Mouse (Mus musculus) lung, postnatal 25 days (tissue): ENCODE results near the gene Ddx54.

Experiments
- DNase-seq: peaks from one replicate; pipeline ENCODE4 v3.0.0; 2022; ENCODE audit warnings: low spot score

The Ddx54 gene

DNA sequence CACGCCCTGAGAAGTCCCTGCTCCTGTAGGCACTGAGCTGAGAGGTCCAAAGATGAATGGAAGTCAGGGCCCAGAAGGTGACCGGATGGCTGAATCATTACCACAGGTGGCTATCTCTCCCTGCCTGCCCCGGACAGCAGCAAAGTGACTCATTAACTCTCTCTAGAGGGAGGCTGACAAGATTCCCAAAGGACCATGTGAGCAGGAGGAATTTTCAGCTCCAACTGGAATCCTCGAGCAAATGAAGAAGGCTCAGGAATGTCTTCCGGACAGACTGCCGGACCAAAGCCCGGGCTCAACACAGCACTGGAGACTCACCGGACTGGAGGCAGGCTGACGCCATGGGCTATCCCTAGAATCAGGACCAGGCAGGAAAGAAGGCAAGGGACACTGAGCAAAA, 30.5 kb upstream of the Ddx54 start:
- no peak for DNase-seq

DNA sequence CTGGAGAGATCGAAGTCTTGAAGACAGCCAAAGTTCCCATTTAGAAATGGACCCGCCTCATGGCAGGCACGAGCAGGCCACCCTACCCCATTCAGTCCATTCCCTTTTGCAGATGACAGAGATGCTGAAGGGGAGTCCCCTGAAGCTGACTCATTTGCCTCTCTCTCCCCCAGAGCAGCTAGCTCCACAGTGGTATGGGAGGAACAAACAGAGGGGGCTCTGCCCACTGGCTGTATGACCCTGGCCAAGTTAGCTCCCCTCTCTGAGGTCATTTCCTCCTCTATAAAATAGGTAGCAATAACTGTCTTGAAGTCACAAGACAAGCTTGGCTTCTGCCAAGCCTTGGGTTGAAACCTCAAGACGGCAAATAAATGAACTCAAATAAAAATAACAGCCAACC, 29.0 kb upstream of the Ddx54 start:
- no peak for DNase-seq

- DNase-seq: no peak
Measured at GRCm38 (mm10) chr5:120584968-120585367, 27.6 kb upstream of the Ddx54 start.

DNA sequence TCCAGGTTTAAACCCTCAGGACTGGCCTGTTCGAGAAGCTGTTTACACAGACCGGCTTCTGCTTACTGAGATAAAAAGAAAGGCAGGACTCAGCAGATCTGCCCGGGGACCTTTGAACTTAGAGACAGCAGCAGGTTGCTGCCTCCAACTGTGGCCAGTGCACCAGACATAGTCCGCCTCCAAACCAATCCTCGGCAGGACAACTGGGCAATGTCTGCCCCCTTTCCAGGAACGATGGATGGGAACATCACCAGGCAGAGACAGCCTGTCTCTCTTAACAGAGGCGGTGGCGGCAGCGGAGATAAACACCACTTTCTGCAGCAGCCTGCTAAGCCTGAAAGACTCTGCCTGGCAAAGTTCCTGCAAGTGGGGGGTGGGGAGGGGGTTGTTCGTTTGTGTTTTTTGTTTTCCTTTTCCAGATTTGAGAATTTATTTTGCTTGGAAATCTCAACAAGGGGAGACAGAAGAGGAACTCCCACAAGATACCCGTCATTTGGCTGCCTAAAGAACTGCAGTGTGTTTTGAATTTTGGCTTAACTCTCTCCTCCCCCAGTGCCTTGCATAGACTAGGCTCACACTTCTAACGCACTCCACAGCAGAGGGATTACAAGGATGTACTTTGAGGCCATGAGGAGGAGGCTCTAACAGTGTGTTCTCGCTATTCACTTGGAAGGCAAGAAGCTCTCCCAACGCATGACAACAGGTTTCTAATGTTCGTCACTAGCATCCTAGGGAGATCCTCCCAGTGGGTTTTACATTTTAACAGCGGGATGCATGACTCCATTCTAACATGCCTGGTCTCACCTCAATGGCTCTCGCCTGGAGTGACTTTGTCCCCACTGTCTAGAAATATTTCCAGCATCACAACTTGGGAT, 25.6 kb upstream of the Ddx54 start:
- DNase-seq: no peak

DNA sequence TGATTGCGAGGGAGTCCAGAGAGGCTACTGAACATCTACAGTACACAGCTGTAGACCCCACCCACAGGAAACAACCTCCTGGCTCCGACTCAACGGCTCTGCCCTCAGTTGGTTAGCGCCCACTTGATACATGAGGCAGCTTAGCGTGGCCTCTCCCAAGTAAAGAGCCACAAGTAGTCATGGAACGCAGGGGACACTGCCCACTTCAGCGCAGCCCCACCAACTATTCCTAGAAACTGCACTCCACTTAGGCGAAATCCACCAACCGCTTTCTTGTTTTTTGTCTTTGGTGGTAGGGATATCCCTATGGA, 25.0 kb upstream of the Ddx54 start:
- peak; percentile 65 for DNase-seq

GRCm38 (mm10) chr5:120587940-120588568, 24.5 kb upstream of the Ddx54 start:
- no peak for DNase-seq

DNA sequence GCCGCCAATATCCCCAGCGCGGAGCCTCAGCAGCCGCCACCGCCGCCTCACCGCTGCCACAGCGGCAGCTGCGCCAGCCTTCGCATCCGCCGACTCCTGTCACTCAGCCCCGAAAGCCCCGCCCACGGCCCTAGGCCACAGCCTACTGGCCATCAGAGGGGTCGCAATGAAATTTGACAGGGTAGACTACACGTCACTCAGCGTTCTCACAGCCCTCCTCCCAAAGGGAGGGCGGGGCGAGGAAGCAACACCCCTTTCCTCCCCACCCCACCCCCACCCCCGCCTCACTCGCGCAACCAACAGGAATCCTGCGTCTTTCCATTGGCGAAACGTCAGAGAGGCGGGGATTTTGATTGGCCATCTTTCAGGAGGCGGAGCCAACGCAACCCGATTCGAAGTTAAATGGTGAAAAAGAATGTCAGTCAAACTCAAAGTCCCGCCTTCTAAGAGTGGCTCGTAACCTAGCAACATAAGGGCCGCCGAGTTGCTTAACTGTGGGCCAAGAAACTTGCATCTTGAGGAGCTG, 23.9 kb upstream of the Ddx54 start, which contains the start of the genes Tpcn1 and Iqcd:
TSS of gene Tpcn1 (minus strand) at position 105 of the 526 bp plus-strand sequence.
TSS of gene Iqcd (plus strand) at position 448 of the 526 bp plus-strand sequence.
- peak; percentile 99 for DNase-seq

- no peak for DNase-seq
Measured at GRCm38 (mm10) chr5:120590356-120591010, 22.1 kb upstream of the Ddx54 start.

DNA sequence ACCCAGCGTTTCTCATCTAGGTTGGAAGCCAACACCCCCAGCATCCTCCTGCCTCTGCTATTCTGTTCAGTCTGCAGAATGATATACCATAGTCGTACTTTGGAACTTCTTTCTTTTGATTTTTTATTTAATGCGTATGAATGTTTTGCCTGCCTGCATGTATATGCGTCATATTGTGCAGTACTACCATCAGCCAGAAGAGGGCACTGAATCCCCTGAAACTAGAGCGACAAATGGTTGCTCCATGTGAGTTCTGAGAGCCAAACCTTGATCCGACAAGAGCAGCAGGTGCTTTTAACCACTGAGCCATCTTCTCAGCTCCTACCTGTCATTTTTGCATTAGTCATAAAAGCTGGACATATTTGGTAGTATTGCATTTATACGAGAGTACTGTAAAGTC, 20.4 kb upstream of the Ddx54 start:
- no peak for DNase-seq

GRCm38 (mm10) chr5:120594485-120594884, 18.1 kb upstream of the Ddx54 start:
- DNase-seq: no peak

GRCm38 (mm10) chr5:120599625-120600024, 12.9 kb upstream of the Ddx54 start:
- DNase-seq: no peak

DNA sequence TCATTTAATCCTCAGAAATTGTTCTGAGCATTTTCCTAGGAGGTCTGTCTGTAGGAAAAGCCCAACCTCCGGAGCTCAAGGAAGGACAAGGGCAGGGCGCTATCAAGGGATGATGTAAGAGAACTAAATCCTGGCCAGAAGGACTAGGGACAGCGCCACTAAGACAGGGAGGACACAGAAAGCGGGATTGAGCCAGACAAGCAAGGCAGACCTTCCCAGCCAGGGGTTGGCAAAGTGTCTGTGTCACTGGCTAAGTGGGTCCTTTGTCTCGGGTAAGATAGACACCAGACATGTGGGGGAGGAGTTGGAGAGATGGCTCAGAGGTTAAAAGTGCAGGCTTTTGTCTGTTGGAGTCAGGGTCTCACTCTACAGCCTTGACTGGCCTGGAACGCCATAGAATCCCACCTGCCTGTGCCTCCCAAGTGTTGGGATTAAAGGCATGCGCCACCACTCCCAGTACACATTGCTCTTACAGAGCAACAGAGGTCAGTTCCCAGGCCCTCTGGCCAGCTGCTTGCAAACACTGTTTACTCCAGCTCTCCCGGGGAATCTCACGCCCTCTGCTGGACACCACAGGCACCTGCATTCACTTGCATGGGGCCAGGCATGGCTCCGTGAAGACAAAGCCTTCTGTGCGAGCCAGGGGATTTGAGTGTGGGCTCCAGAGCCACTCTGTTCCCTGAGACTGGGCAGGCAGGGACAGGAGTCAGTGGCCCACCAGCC, 11.4 kb upstream of the Ddx54 start:
- DNase-seq: no peak

GRCm38 (mm10) chr5:120602210-120602609, 10.3 kb upstream of the Ddx54 start:
- no peak for DNase-seq

- no peak for DNase-seq
Measured at GRCm38 (mm10) chr5:120603515-120603914, 9.0 kb upstream of the Ddx54 start.

GRCm38 (mm10) chr5:120604839-120605238, 7.7 kb upstream of the Ddx54 start:
- DNase-seq: peak; percentile 81

DNA sequence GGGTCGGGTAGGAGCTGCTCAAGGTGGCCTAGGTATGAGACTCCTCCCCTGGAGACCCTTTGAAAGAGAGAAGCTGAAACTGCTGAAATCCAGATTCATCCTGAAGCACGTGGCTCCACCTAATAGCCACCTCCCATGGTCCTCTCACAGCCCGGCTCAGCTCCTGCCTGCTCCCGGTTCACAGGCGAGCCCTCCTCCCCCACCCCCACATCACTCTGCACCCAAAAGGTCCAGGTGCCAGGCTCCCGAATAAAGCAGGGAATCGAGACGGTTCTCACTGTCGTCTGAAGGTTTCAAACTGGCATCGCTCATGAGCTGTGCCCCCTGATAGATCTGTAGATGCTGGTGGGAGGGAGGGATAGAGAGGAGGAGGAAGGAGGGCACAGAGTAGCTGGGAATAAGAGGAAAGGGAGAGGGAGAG, 7.3 kb upstream of the Ddx54 start:
- no peak for DNase-seq

DNA sequence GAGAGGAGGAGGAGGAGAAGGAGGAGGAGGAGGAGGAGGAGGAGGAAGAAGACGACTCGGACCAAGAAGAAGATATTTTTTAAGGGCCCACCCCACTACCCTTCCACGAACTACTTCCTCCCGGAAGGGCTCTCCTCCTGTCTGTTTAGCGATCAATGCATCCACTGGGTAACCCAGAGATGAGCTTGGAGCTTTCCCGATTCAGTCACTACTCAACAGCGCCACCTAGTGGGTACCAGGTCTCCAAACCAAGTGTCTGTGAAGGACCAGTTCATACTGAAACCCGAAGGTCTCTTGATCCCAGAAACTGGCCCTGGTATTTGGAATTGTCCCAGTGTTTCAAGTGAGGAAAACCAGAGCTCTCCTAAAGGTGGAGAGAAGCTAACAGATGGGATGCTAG, 6.9 kb upstream of the Ddx54 start:
- peak; percentile 89 for DNase-seq

- no peak for DNase-seq
Measured at GRCm38 (mm10) chr5:120606590-120607200, 5.8 kb upstream of the Ddx54 start.

GRCm38 (mm10) chr5:120607335-120607734, 5.2 kb upstream of the Ddx54 start:
- no peak for DNase-seq

- no peak for DNase-seq
Measured at GRCm38 (mm10) chr5:120609246-120609775, 3.2 kb upstream of the Ddx54 start.

GRCm38 (mm10) chr5:120610906-120611305, 1.6 kb upstream of the Ddx54 start:
- no peak for DNase-seq
